Mouse (Mus musculus) testis, adult 10 weeks (tissue): ENCODE data around the gene Mup11. TPM values are rescaled to one million over a fixed set of nuclear protein-coding genes. Genes with fewer than 3 reads are reported as not detected.

Experiments
- polyA plus RNA-seq: library from polyadenylated mRNA; stranded (reverse); fragments of 350-450 nt; fragmentation: Illumina TruSeq; extraction: RNeasy Lipid Tissue Mini Kit (QIAGEN cat#74804); gene quantifications from one replicate; pipeline ENCODE4 v1.2.3, GENCODE M21; 2014; ENCODE audit warnings: low read depth, low replicate concordance

Gene Mup11
- not detected for polyA plus RNA-seq

DNA sequence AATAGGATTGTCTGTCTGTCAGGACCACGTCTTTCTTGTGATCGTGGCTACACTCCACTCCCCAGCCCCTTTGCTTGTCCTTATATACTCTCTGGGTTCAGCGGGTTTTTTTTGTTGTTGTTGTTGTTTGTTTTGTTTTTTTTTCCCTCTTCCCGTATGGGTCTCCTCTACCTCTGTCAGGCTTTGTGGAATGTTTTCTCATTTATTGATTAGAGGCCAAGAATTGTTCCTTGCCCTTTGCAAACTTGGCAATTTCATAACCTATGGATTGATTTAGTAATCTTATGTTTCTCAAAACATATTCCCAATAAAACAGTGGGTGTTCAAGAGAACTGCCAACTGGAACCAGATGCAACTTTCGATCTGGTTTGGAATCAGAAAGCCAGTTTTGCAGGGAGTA is at the start of gene Mup11:
Gene Mup11, minus strand, starts transcription at position 101 of the 400 bp plus-strand sequence.

Other genes with a start within 250 kb of the Mup11 start
- not detected for gene Mup9, start 240.5 kb downstream of the Mup11 start, polyA plus RNA-seq
- not detected for gene Mup1, start 160.5 kb downstream of the Mup11 start, polyA plus RNA-seq
- not detected for gene Mup10, start 80.2 kb downstream of the Mup11 start, polyA plus RNA-seq
- gene Mup12, start 78.9 kb upstream of the Mup11 start, polyA plus RNA-seq: not detected
- gene Mup22, start 159.1 kb upstream of the Mup11 start, polyA plus RNA-seq: 2.2 TPM